Mouse (Mus musculus) cerebellum, adult (tissue): ENCODE results near the gene Sox13.
"Not testable (repeated sequence)": the region's sequence is repeated elsewhere in the genome, so short reads cannot be mapped to it uniquely, and the experiment has no call there.

Experiments
- ATAC-seq: cut with Nextera tagmentation; 2 replicates; pipeline ENCODE4 v1.9.2; 2017; ENCODE audit warnings: mild to moderate bottlenecking, moderate library complexity, mixed read lengths; ENCODE audit not compliant: insufficient number of reproducible peaks, low FRiP score, low TSS enrichment

Sox13 gene

DNA sequence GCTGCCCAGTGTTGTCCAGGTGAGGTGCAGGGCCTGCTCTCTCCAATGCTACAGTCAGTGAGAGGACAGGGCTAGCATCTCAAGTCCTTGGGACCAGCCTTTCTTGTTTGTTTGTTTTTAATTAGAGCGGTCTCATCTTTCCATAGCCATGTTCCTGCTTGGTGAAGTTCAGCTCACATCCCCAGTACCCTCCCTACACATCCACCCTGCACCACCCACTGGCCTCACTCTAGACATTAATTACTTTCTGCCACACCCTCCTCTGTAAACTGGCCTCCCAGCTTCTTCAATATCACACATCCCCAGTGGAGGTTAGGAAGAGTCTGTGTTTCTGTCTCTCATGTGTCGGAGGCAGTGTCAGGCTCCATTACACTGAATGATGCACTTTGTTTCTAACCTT, 79.8 kb downstream of the Sox13 start:
- no peak for ATAC-seq

DNA sequence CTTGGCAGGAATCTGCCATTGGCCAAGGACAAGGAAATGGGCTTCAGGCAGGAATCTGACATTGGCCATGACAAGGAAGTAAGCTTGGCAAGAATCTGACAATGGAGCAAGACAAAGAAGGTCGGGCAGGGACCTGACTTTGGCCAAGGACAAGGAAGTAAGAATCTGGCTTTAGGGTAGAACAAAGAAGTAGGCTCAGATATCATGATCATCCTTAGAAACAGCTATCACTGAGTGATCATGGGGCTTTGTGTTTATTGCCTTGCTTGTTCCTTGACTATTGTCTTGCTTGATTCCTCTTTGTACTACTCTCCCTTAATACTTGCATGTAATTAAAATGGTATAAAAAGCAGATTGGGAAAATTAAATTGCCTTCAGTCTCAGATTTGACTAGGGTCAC, 83.8 kb downstream of the Sox13 start:
- not testable (repeated sequence) for ATAC-seq

DNA sequence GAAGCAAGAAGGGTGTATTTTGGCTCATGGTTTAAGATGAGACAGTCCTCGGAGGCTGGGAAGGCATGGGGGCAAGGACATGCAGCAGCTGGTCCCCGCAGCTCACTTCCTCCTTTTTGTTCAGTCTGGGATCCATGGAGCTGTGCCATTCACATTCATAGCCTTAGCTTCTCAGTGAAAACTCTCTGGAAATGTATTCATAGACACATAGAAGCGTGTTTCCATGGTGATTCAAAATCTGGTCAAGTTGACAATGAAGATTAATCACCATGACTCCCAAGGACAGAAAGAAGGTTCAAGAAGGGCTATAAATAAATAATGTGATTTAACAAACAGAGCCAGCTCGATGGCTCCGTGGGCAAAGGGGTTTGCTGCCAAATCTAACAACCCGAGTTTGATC, 90.2 kb downstream of the Sox13 start:
- no peak for ATAC-seq

DNA sequence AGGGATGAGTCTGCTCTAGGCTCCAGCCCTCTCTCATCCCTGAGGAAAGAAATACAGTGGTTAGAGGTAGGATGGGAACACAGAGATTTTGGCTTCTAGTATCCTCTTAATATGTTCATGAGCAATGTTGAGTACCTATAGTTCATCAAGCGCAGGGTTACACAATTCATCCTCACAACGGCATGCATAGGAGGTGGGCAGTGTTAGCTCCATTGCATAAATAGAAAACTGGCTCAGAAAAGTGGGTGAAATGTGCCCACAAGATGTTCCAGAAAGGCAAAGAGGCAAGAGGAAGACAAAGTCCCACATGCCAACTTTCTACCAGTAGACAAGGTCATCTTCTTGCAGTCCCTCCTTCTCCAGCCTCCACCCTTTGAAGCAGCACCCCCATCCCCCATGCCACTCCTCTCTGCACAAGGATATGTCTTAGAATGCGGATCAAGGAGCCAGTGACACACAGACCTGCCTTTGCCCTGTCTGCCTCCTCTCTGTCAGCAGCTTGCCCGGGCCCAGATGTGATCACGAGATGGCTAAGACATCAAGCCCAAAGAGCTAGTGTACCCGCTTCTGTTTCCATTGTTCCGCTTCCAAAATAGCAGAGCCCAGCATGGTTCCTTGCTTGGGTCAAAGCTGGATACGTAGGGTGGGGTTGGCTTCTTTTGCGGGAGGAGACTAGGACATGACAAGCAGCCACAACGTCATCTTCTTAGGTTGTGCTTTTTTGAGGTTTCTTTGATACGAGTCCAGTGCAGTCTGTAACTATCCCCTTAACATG, 91.3 kb downstream of the Sox13 start:
- ATAC-seq, result no peak
